Mouse (Mus musculus) MEL (cell line): ENCODE data around the gene H3f3a.

Experiments used
- CTCF ChIP-seq, 3 experiments: IDR thresholded peaks in 2 of 3; conservative IDR thresholded peaks in 1 of 3; 2 replicates each; pipeline ENCODE4 v1.5.1; 2011 to 2012; ENCODE audit warnings: low read length in 3 of 3, low read depth in 2 of 3, mild to moderate bottlenecking in 2 of 3, improper control_type of control experiment in 1 of 3, inconsistent platforms in 1 of 3, mixed read lengths in 1 of 3, moderate library complexity in 1 of 3; ENCODE audit not compliant: control insufficient read depth in 1 of 3, insufficient read depth in 1 of 3, poor library complexity in 1 of 3, severe bottlenecking in 1 of 3
- SIN3A ChIP-seq: IDR thresholded peaks from 2 replicates; pipeline ENCODE4 v1.6.1; 2012; ENCODE audit warnings: low read length, improper control_type of control experiment, inconsistent platforms
- SMC3 ChIP-seq: IDR thresholded peaks from 2 replicates; pipeline ENCODE4 v1.6.1; 2011; ENCODE audit warnings: low read depth, low read length, improper control_type of control experiment

DNA sequence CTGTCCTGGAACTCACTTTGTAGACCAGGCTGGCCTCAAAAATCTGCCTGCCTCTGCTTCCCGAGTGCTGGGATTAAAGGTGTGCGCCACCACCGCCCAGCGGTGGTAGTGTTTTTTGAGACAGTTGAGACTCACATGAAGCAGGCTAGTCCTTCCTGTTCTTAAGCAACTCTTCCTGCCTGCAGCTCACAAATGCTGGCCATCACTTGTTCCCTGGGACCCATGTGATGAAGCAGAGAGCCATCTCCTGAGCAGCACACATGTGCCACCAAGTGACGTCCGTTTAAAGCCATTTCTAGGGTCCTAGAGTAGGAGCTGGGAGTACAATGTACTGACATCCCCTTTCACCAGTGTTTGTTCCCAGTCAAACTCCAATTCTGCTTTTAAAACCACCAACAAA, 9.9 kb downstream of the H3f3a start:
- TF ChIP-seq SIN3A, result no peak
- no peak for TF ChIP-seq SMC3
- no peak for TF ChIP-seq CTCF (IDR thresholded peaks at IDR 0.05 in 2 of 3, conservative IDR thresholded peaks at IDR 0.05 in 1 of 3; ENCODE audit: control insufficient read depth in 1 of 3, insufficient read depth in 1 of 3, low read depth in 2 of 3, low read length in 3 of 3, poor library complexity in 1 of 3, severe bottlenecking in 1 of 3)
